Mouse (Mus musculus): ENCODE measurements around the gene D17Wsu92e. TPM values are rescaled to one million over a fixed set of nuclear protein-coding genes. Genes with fewer than 3 reads are reported as not detected.
A peak's percentile ranks its signal among the peaks of the same experiment; 100 is the strongest.

D17Wsu92e gene
- polyA plus RNA-seq, 1 experiment from 2014 or later, result 10.0 TPM

DNA sequence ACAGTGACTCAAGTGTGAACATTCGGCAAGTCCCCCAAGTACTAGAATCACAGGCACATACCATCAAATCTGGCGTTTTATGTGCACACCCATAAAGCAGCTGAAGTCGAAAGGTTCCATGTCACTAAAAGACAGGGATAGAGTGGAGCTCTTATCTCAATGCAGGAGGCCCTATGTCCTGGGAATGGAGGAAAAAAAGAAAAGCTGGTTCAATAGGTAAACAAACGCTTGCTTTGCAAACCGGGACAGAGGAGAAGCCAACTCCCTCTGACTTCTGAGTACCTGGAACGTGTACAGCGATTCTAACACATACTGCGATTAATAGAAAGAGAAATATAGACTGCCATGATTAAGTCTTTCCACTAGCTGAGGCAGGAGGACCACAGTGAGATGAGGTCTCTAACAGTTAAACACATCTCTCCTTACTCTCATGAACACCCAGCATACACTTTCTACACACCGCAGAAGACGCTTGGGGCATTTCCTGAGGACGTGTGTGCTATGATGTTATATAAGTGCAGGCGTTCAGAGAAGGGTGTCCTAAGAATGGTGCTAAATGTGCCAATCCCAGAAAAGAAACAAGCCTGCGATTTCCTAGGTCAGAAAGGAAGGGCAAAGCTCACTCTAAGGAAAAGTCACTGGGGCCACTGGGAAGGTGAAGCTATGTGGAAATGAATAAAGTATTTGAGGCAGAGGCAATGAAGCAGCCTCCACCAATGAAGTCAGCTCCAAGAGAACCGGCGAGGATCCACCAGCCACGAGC is 9.7 kb downstream of the D17Wsu92e start:
- H3K27ac ChIP-seq (ENCODE audit: low read depth, low read length), result no peak overlapping the region
- no peak overlapping the region for H3K4me3 ChIP-seq (ENCODE audit: low read depth, low read length)
- WGBS, result 90% methylated on average over 16 of the region's 16 CpGs
- ATAC-seq (ENCODE audit: low read depth), result no peak
- peaks cover 5% of the 10 kb centered on the region; the same call in 1 of the 2 replicates for H3K4me1 ChIP-seq (ENCODE audit: control insufficient read depth, insufficient read depth, low read length)
- H3K36me3 ChIP-seq (ENCODE audit: control insufficient read depth, insufficient read depth, low read length), result no peaks in the 10 kb centered on the region
- no peak overlapping the region for H3K4me2 ChIP-seq (ENCODE audit: low read depth, low read length)
- no peak overlapping the region for H3K9ac ChIP-seq (replicated peaks; ENCODE audit: low read depth, low read length)
- H3K9me3 ChIP-seq (ENCODE audit: control insufficient read depth, low read length), result no peaks in the 10 kb centered on the region
- no peaks in the 10 kb centered on the region for H3K27me3 ChIP-seq (ENCODE audit: control insufficient read depth, insufficient read depth, low read length)

DNA sequence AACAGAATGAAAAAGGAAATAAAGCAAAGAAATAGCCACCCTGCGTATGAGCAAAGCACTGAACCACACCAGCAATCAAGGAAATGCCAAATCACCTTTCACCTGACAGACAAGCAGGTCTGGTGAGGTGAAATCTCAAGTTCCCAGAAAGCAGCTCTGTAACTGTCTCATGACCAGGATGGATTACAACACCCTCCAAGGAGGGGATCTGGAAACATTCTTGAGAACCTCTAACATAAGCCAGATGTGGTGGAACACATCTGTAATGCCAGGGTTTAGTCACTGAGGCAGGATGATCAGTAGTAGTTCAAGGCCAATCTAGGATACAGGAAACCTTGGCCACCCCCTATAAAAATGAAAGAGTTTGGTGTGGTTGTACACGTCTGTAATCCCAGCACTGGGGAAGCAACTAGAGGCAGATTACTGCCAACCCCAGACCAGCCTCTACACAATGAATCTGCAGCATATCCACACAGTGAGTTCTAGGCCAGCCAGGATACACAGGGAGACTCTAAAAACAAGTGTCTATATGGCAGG is 12.8 kb downstream of the D17Wsu92e start:
- WGBS, result 86% methylated on average over 2 of the region's 2 CpGs
- H3K27ac ChIP-seq (ENCODE audit: low read depth, low read length), result no peak overlapping the region
- no peak for ATAC-seq (ENCODE audit: low read depth)

DNA sequence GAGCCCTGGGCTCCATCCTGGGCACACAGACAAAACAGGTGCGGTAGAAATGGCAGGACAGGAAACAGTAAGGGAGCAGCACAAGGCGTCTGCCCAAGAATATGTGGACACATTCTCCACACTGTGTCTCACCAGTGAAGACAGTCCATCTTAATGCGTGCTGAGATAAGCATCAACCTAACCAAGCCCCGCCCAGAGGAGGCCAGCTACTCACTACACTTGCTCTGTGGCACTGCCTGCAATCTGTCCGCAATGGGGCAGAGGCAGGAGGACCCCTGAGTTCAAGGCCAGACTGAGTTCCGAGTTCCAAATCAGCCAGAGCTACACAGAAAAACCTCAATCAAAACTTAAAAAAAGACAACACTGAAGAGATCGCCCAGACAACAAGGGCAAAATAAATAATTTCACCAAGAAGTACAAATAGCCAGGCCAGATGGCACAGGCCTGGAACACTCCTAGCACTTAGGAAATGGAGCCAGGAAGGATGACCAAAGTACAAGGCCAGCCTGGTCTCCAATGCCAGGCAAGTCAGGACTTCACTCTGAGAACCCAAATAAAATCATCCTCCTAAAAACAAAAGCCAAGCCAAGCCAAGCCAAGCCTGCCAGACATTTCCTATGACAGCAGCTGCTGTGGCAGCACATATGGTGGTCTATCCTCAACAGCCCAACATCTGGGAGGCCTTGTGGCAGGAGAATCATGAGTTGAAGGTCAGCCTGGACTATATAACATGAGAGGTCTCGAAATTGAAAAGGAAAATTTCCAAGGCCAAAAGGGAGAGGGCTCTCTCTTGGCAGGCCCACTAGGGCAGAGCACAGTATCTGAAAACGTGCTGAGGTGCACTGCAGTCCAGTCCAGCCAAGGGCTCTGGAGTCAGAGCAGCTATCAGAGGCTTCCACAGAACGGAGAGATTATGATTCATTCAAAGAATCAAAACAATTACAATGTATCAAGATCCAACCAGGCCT is 15.4 kb downstream of the D17Wsu92e start:
- Histone ChIP-seq H3K36me3 (ENCODE audit: control insufficient read depth, insufficient read depth, low read length) (no peaks in the 10 kb centered on the region), H3K27ac (ENCODE audit: low read depth, low read length) (no peak overlapping the region), H3K9me3 (ENCODE audit: control insufficient read depth, low read length) (no peaks in the 10 kb centered on the region), H3K4me3 (ENCODE audit: low read depth, low read length) (no peak overlapping the region), H3K4me1 (ENCODE audit: control insufficient read depth, insufficient read depth, low read length) (peaks cover 4% of the 10 kb centered on the region; the same call in 1 of the 2 replicates), H3K9ac (replicated peaks; ENCODE audit: low read depth, low read length) (no peak overlapping the region), H3K27me3 (ENCODE audit: control insufficient read depth, insufficient read depth, low read length) (no peaks in the 10 kb centered on the region), H3K4me2 (ENCODE audit: low read depth, low read length) (no peak overlapping the region)
- ATAC-seq (ENCODE audit: low read depth), result no peak
- 93% methylated on average over 10 of the region's 10 CpGs for WGBS

More for the DNA sequence above, 12.8 kb downstream of the D17Wsu92e start:
- Histone ChIP-seq H3K4me2 (ENCODE audit: low read depth, low read length) (no peak overlapping the region), H3K9me3 (ENCODE audit: control insufficient read depth, low read length) (no peaks in the 10 kb centered on the region), H3K27me3 (ENCODE audit: control insufficient read depth, insufficient read depth, low read length) (no peaks in the 10 kb centered on the region), H3K4me1 (ENCODE audit: control insufficient read depth, insufficient read depth, low read length) (peaks cover 5% of the 10 kb centered on the region; the same call in 1 of the 2 replicates), H3K9ac (replicated peaks; ENCODE audit: low read depth, low read length) (no peak overlapping the region), H3K4me3 (ENCODE audit: low read depth, low read length) (no peak overlapping the region), H3K36me3 (ENCODE audit: control insufficient read depth, insufficient read depth, low read length) (no peaks in the 10 kb centered on the region)

DNA sequence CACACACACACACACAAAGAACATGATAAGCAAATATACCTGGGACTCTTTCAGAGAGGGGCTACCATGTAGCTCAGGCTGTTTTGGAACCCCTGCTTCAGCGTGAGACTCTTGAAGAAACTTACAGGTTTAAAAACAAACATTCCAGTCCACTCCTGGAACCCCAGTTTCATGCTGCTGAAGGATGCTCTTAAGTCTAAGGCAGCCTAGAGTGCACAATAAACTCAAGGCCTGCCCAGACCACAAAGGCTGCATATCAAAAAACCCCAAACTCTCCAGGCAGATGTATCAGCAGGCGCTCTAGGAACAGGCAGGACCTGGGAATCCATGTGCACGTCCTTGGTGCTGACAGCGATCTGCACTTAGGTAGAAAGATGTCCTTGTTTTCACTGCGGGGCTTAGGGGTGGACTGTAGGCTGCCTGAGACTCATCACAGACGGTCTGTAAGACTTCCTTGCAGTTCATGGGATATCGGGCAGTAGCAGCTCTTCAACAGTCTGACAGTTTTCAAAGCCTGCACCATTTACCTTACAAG is 16.2 kb downstream of the D17Wsu92e start:
- 95% methylated on average over 7 of the region's 7 CpGs for WGBS
- no peaks in the 10 kb centered on the region for H3K36me3 ChIP-seq (ENCODE audit: control insufficient read depth, insufficient read depth, low read length)
- peaks cover 9% of the 10 kb centered on the region; the same call in 1 of the 2 replicates for H3K4me1 ChIP-seq (ENCODE audit: control insufficient read depth, insufficient read depth, low read length)
- H3K9ac ChIP-seq (replicated peaks; ENCODE audit: low read depth, low read length), result no peak overlapping the region
- H3K27ac ChIP-seq (ENCODE audit: low read depth, low read length), result no peak overlapping the region
- H3K27me3 ChIP-seq (ENCODE audit: control insufficient read depth, insufficient read depth, low read length), result no peaks in the 10 kb centered on the region
- no peaks in the 10 kb centered on the region for H3K9me3 ChIP-seq (ENCODE audit: control insufficient read depth, low read length)
- H3K4me3 ChIP-seq (ENCODE audit: low read depth, low read length), result no peak overlapping the region
- H3K4me2 ChIP-seq (ENCODE audit: low read depth, low read length), result no peak overlapping the region
- ATAC-seq (ENCODE audit: low read depth), result no peak

DNA sequence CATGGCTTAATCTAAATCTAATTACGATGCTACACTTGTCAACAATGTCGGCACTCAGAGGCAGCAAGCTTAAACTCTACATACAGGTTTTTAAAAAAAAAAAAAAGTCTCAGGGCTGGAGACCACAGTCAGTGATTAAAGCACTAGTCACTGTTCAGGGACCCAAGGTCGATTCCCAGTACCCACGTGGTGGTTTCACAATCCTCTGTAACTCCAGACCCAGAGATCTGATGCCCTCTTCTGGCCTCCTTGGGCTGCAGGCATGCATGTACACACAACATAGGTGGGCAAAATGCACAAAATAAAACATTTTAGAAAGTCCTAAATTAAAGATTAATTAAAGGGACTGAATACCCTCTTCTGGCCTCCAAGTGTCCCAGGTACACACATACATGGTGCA is 16.7 kb downstream of the D17Wsu92e start:
- no peaks in the 10 kb centered on the region for H3K36me3 ChIP-seq (ENCODE audit: control insufficient read depth, insufficient read depth, low read length)
- H3K27ac ChIP-seq (ENCODE audit: low read depth, low read length), result no peak overlapping the region
- no peaks in the 10 kb centered on the region for H3K27me3 ChIP-seq (ENCODE audit: control insufficient read depth, insufficient read depth, low read length)
- H3K9me3 ChIP-seq (ENCODE audit: control insufficient read depth, low read length), result no peaks in the 10 kb centered on the region
- no peak overlapping the region for H3K4me2 ChIP-seq (ENCODE audit: low read depth, low read length)
- ATAC-seq (ENCODE audit: low read depth), result no peak
- no peak overlapping the region for H3K4me3 ChIP-seq (ENCODE audit: low read depth, low read length)
- WGBS, result 75% methylated on average over 4 of the region's 4 CpGs
- H3K9ac ChIP-seq (replicated peaks; ENCODE audit: low read depth, low read length), result no peak overlapping the region
- peaks cover 9% of the 10 kb centered on the region; the same call in 1 of the 2 replicates for H3K4me1 ChIP-seq (ENCODE audit: control insufficient read depth, insufficient read depth, low read length)

DNA sequence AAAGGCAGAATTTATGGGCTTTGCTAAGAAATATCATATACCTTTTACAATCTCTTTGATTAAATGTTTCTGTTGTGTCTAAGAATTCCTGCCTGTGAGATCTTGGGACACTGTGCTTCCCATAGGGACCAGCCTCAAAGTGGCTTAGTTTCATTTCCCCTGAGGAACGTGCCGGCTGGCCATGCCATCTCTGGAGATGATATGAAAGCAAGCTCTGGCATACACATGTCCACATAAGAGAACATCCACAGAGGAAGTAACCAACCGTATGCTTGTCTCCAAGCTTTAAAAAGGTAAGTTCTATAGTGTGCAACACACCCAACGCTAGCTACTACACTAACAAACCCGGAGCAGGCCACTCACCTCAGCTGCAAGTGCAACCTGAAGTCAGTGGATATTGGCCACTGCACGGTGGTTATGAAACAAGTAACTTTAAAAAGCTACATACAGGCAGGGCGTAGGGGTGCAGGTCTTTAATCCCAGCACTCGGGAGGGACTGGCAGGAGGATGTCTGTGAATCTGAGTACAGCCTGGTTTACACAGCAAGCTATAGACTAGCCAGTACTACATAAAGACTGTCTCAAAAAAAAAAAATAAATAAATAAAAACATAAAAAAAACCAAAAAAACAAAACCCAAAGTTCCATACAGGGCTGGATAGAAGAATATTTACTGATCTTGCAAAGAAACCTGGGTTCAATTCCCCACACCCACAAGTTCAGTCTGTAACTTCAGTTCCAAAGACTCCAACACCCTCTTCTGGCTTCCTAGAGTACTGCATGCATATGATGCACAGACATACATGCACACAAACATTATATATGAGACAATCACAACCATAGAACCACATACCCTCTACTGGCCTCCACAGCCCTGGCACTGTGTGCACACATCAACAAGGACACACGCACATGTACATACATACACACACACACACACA is 19.5 kb downstream of the D17Wsu92e start:
- H3K4me2 ChIP-seq (ENCODE audit: low read depth, low read length), result no peak overlapping the region
- no peak overlapping the region for H3K9ac ChIP-seq (replicated peaks; ENCODE audit: low read depth, low read length)
- no peak for ATAC-seq (ENCODE audit: low read depth)
- H3K4me1 ChIP-seq (ENCODE audit: control insufficient read depth, insufficient read depth, low read length), result peaks cover 33% of the 10 kb centered on the region
- no peak overlapping the region for H3K27ac ChIP-seq (ENCODE audit: low read depth, low read length)
- H3K9me3 ChIP-seq (ENCODE audit: control insufficient read depth, low read length), result no peaks in the 10 kb centered on the region
- H3K27me3 ChIP-seq (ENCODE audit: control insufficient read depth, insufficient read depth, low read length), result no peaks in the 10 kb centered on the region
- 86% methylated on average over 9 of the region's 9 CpGs for WGBS
- H3K36me3 ChIP-seq (ENCODE audit: control insufficient read depth, insufficient read depth, low read length), result no peaks in the 10 kb centered on the region
- no peak overlapping the region for H3K4me3 ChIP-seq (ENCODE audit: low read depth, low read length)

DNA sequence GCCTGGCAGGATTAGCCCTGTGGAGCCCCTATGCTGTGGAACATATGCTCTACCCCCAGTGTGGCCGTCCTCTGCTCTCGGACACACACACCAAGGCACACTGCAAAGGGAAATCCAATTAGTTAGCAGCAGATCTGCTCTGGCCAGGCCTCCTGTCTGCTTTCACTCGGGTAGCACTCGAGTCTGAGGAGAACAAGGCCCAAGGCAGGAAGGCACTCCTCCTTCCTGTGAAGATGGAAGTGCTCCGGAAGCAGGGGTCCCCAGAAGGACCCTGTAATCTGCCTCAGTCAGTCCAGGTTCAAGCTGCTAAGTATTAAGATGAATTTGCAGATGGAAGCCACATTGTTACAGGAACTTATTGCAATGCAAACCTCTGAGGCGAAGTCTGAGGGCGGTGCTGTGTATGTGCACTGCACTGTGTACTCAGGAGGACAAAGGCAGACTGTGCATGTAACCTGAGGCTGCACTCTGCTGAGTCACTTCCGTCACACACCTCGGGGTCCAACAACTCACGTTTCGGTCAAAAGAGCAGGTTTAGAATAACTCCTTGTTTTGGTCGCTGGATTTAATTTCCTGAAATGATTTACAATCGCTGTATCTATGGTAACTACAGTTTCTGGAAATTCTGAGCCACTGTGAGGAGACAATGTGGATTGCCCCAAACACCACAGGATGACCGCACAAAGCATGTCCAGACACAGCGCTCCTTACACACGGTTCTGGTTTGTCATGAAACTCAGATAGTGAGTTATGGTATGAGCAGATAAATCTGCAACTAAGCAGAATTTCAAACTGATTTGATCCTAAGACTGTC is 20.5 kb downstream of the D17Wsu92e start:
- no peak overlapping the region for H3K4me3 ChIP-seq (ENCODE audit: low read depth, low read length)
- 0 out of 2 replicates have a peak overlapping the region, but pooled peaks have one; percentile 3 for H3K9ac ChIP-seq (replicated peaks; ENCODE audit: low read depth, low read length)
- peak overlapping the region; percentile 57 for H3K27ac ChIP-seq (ENCODE audit: low read depth, low read length)
- H3K27me3 ChIP-seq (ENCODE audit: control insufficient read depth, insufficient read depth, low read length), result no peaks in the 10 kb centered on the region
- no peak overlapping the region for H3K4me2 ChIP-seq (ENCODE audit: low read depth, low read length)
- H3K36me3 ChIP-seq (ENCODE audit: control insufficient read depth, insufficient read depth, low read length), result no peaks in the 10 kb centered on the region
- H3K4me1 ChIP-seq (ENCODE audit: control insufficient read depth, insufficient read depth, low read length), result peaks cover 33% of the 10 kb centered on the region
- ATAC-seq (ENCODE audit: low read depth), result no peak
- H3K9me3 ChIP-seq (ENCODE audit: control insufficient read depth, low read length), result no peaks in the 10 kb centered on the region
- WGBS, result 42% methylated on average over 16 of the region's 16 CpGs

Data from neural tube, embryonic 14.5 days (tissue).